Mouse (Mus musculus): ENCODE results near the gene Sprr2d. TPM values are rescaled to one million over a fixed set of nuclear protein-coding genes. Genes with fewer than 3 reads are reported as not detected.

Sprr2d gene
- polyA plus RNA-seq (2015; fragmentation: Nextera tagmentation; extraction: Ambion mirVana), result not detected in 2 replicates

GRCm38 (mm10) chr3:92338840-92339239 is at the start of gene Sprr2d:
Sprr2d (plus strand) TSS chr3:92339140.
- no peaks in the 10 kb centered on the region for H3K27me3 ChIP-seq (ENCODE audit: control insufficient read depth, insufficient read depth, low read depth, low read length)
- no peaks in the 10 kb centered on the region for H3K9me3 ChIP-seq (replicated peaks; ENCODE audit: control insufficient read depth, low read length)
- no peak within 1 kb of the TSS for H3K27ac ChIP-seq (ENCODE audit: low read length)
- ATAC-seq (ENCODE audit: low read depth), result no peak
- H3K4me2 ChIP-seq (ENCODE audit: low read depth, low read length), result no peak within 1 kb of the TSS
- H3K4me3 ChIP-seq (ENCODE audit: low read depth, low read length), result no peak within 1 kb of the TSS
- 71% methylated on average over 5 of the region's 5 CpGs for WGBS (ENCODE audit: insufficient replicate concordance)
- H3K9ac ChIP-seq (ENCODE audit: low read depth, low read length), result no peak within 1 kb of the TSS
- H3K4me1 ChIP-seq (ENCODE audit: control insufficient read depth, low read depth, low read length), result no peaks in the 10 kb centered on the region
- H3K36me3 ChIP-seq (ENCODE audit: control insufficient read depth, insufficient read depth), result no peaks in the 10 kb centered on the region

- no peak overlapping the region for H3K27ac ChIP-seq (ENCODE audit: low read length)
- no peaks in the 10 kb centered on the region for H3K27me3 ChIP-seq (ENCODE audit: control insufficient read depth, insufficient read depth, low read depth, low read length)
- no peak overlapping the region for H3K4me2 ChIP-seq (ENCODE audit: low read depth, low read length)
- H3K4me1 ChIP-seq (ENCODE audit: control insufficient read depth, low read depth, low read length), result no peaks in the 10 kb centered on the region
- H3K4me3 ChIP-seq (ENCODE audit: low read depth, low read length), result no peak overlapping the region
- no peak for ATAC-seq (ENCODE audit: low read depth)
- H3K9ac ChIP-seq (ENCODE audit: low read depth, low read length), result no peak overlapping the region
- WGBS (ENCODE audit: insufficient replicate concordance), result 55% methylated on average over 1 of the region's 1 CpGs
- H3K9me3 ChIP-seq (replicated peaks; ENCODE audit: control insufficient read depth, low read length), result no peaks in the 10 kb centered on the region
- no peaks in the 10 kb centered on the region for H3K36me3 ChIP-seq (ENCODE audit: control insufficient read depth, insufficient read depth)
These were observed 31.5 kb upstream of the Sprr2d start for GRCm38 (mm10) chr3:92307406-92307805.

GRCm38 (mm10) chr3:92316320-92316719 is 22.6 kb upstream of the Sprr2d start, which contains the start of gene Sprr2b:
Sprr2b (plus strand) TSS chr3:92316620.
- Histone ChIP-seq H3K4me2 (ENCODE audit: low read depth, low read length) (no peak within 1 kb of the TSS), H3K27ac (ENCODE audit: low read length) (no peak within 1 kb of the TSS), H3K9me3 (replicated peaks; ENCODE audit: control insufficient read depth, low read length) (no peaks in the 10 kb centered on the region), H3K27me3 (ENCODE audit: control insufficient read depth, insufficient read depth, low read depth, low read length) (no peaks in the 10 kb centered on the region), H3K4me3 (ENCODE audit: low read depth, low read length) (no peak within 1 kb of the TSS), H3K36me3 (ENCODE audit: control insufficient read depth, insufficient read depth) (no peaks in the 10 kb centered on the region), H3K4me1 (ENCODE audit: control insufficient read depth, low read depth, low read length) (no peaks in the 10 kb centered on the region), H3K9ac (ENCODE audit: low read depth, low read length) (no peak within 1 kb of the TSS)
- 49% methylated on average over 2 of the region's 2 CpGs for WGBS (ENCODE audit: insufficient replicate concordance)
- no peak for ATAC-seq (ENCODE audit: low read depth)

- Histone ChIP-seq H3K36me3 (ENCODE audit: control insufficient read depth, insufficient read depth) (no peaks in the 10 kb centered on the region), H3K27me3 (ENCODE audit: control insufficient read depth, insufficient read depth, low read depth, low read length) (no peaks in the 10 kb centered on the region), H3K4me3 (ENCODE audit: low read depth, low read length) (no peak overlapping the region), H3K4me2 (ENCODE audit: low read depth, low read length) (no peak overlapping the region), H3K9me3 (replicated peaks; ENCODE audit: control insufficient read depth, low read length) (no peaks in the 10 kb centered on the region), H3K27ac (ENCODE audit: low read length) (no peak overlapping the region), H3K9ac (ENCODE audit: low read depth, low read length) (no peak overlapping the region), H3K4me1 (ENCODE audit: control insufficient read depth, low read depth, low read length) (no peaks in the 10 kb centered on the region)
- ATAC-seq (ENCODE audit: low read depth), result no peak
- WGBS (ENCODE audit: insufficient replicate concordance), result 55% methylated on average over 2 of the region's 2 CpGs
These were observed 21.6 kb upstream of the Sprr2d start for GRCm38 (mm10) chr3:92317384-92317783.

GRCm38 (mm10) chr3:92336278-92336677 is 2.7 kb upstream of the Sprr2d start:
- Histone ChIP-seq H3K36me3 (ENCODE audit: control insufficient read depth, insufficient read depth) (no peaks in the 10 kb centered on the region), H3K9ac (ENCODE audit: low read depth, low read length) (no peak overlapping the region), H3K9me3 (replicated peaks; ENCODE audit: control insufficient read depth, low read length) (no peaks in the 10 kb centered on the region), H3K4me2 (ENCODE audit: low read depth, low read length) (no peak overlapping the region), H3K27me3 (ENCODE audit: control insufficient read depth, insufficient read depth, low read depth, low read length) (no peaks in the 10 kb centered on the region), H3K4me3 (ENCODE audit: low read depth, low read length) (no peak overlapping the region), H3K27ac (ENCODE audit: low read length) (no peak overlapping the region), H3K4me1 (ENCODE audit: control insufficient read depth, low read depth, low read length) (no peaks in the 10 kb centered on the region)
- WGBS (ENCODE audit: insufficient replicate concordance), result 54% methylated on average over 1 of the region's 1 CpGs
- ATAC-seq (ENCODE audit: low read depth), result no peak

GRCm38 (mm10) chr3:92351843-92352242 is 12.9 kb downstream of the Sprr2d start, which contains the start of gene Sprr2e:
Sprr2e (plus strand) TSS chr3:92352143.
- no peak for ATAC-seq (ENCODE audit: low read depth)
- 42% methylated on average over 2 of the region's 2 CpGs for WGBS (ENCODE audit: insufficient replicate concordance)
- Histone ChIP-seq H3K36me3 (ENCODE audit: control insufficient read depth, insufficient read depth) (no peaks in the 10 kb centered on the region), H3K4me2 (ENCODE audit: low read depth, low read length) (no peak within 1 kb of the TSS), H3K27me3 (ENCODE audit: control insufficient read depth, insufficient read depth, low read depth, low read length) (no peaks in the 10 kb centered on the region), H3K4me1 (ENCODE audit: control insufficient read depth, low read depth, low read length) (no peaks in the 10 kb centered on the region), H3K4me3 (ENCODE audit: low read depth, low read length) (no peak within 1 kb of the TSS), H3K9ac (ENCODE audit: low read depth, low read length) (no peak within 1 kb of the TSS), H3K27ac (ENCODE audit: low read length) (no peak within 1 kb of the TSS), H3K9me3 (replicated peaks; ENCODE audit: control insufficient read depth, low read length) (no peaks in the 10 kb centered on the region)

- no peak overlapping the region for H3K27ac ChIP-seq (ENCODE audit: low read length)
- no peak for ATAC-seq (ENCODE audit: low read depth)
- no peaks in the 10 kb centered on the region for H3K36me3 ChIP-seq (ENCODE audit: control insufficient read depth, insufficient read depth)
- H3K4me3 ChIP-seq (ENCODE audit: low read depth, low read length), result no peak overlapping the region
- H3K27me3 ChIP-seq (ENCODE audit: control insufficient read depth, insufficient read depth, low read depth, low read length), result no peaks in the 10 kb centered on the region
- H3K4me1 ChIP-seq (ENCODE audit: control insufficient read depth, low read depth, low read length), result no peaks in the 10 kb centered on the region
- no peaks in the 10 kb centered on the region for H3K9me3 ChIP-seq (replicated peaks; ENCODE audit: control insufficient read depth, low read length)
- no peak overlapping the region for H3K9ac ChIP-seq (ENCODE audit: low read depth, low read length)
- H3K4me2 ChIP-seq (ENCODE audit: low read depth, low read length), result no peak overlapping the region
These were observed 22.7 kb downstream of the Sprr2d start for GRCm38 (mm10) chr3:92361619-92362018.

- no peak for ATAC-seq (ENCODE audit: low read depth)
- Histone ChIP-seq H3K36me3 (ENCODE audit: control insufficient read depth, insufficient read depth) (no peaks in the 10 kb centered on the region), H3K4me1 (ENCODE audit: control insufficient read depth, low read depth, low read length) (no peaks in the 10 kb centered on the region), H3K27ac (ENCODE audit: low read length) (no peak within 1 kb of the TSS), H3K27me3 (ENCODE audit: control insufficient read depth, insufficient read depth, low read depth, low read length) (no peaks in the 10 kb centered on the region), H3K9ac (ENCODE audit: low read depth, low read length) (no peak within 1 kb of the TSS), H3K4me3 (ENCODE audit: low read depth, low read length) (no peak within 1 kb of the TSS), H3K4me2 (ENCODE audit: low read depth, low read length) (no peak within 1 kb of the TSS), H3K9me3 (replicated peaks; ENCODE audit: control insufficient read depth, low read length) (no peaks in the 10 kb centered on the region)
- WGBS (ENCODE audit: insufficient replicate concordance), result 49% methylated on average over 3 of the region's 3 CpGs
These were observed 25.9 kb downstream of the Sprr2d start, which contains the start of gene Sprr2f for GRCm38 (mm10) chr3:92364887-92365286. Sprr2f (plus strand) TSS chr3:92365187.

- ATAC-seq (ENCODE audit: low read depth), result no peak
- WGBS (ENCODE audit: insufficient replicate concordance), result 39% methylated on average over 2 of the region's 2 CpGs
- Histone ChIP-seq H3K36me3 (ENCODE audit: control insufficient read depth, insufficient read depth) (no peaks in the 10 kb centered on the region), H3K4me1 (ENCODE audit: control insufficient read depth, low read depth, low read length) (no peaks in the 10 kb centered on the region), H3K9me3 (replicated peaks; ENCODE audit: control insufficient read depth, low read length) (no peaks in the 10 kb centered on the region), H3K4me3 (ENCODE audit: low read depth, low read length) (no peak overlapping the region), H3K9ac (ENCODE audit: low read depth, low read length) (no peak overlapping the region), H3K4me2 (ENCODE audit: low read depth, low read length) (no peak overlapping the region), H3K27ac (ENCODE audit: low read length) (no peak overlapping the region), H3K27me3 (ENCODE audit: control insufficient read depth, insufficient read depth, low read depth, low read length) (no peaks in the 10 kb centered on the region)
These were observed 34.7 kb downstream of the Sprr2d start for GRCm38 (mm10) chr3:92373613-92374012.
